Mouse (Mus musculus): ENCODE results near the gene Map2k5. TPM values are rescaled to one million over a fixed set of nuclear protein-coding genes. Genes with fewer than 3 reads are reported as not detected.
A peak's percentile ranks its signal among the peaks of the same experiment; 100 is the strongest.

Gene Map2k5
- total RNA-seq, 2 experiments from 2014 or later: 18.9 to 19.2 TPM

GRCm38 (mm10) chr9:63136241-63136640 is 241.5 kb downstream of the Map2k5 start:
- intact Hi-C loops (cut with DNase I): loop anchor here (2.0 to 10.0 kb wide), 3 partner anchors 476 to 709 kb away; partner anchors contain the start of gene Smad3
- no peak for DNase-seq

- peak; percentile 61 to 72 for DNase-seq
- intact Hi-C loops (cut with DNase I): loop anchor here (2.0 to 10.0 kb wide), 3 partner anchors 476 to 709 kb away; partner anchors contain the start of gene Smad3
Observed at GRCm38 (mm10) chr9:63135801-63136200, 241.9 kb downstream of the Map2k5 start.

- DNase-seq: no peak
- intact Hi-C loops (cut with DNase I): loop anchor here (5.0 to 10.0 kb wide), 2 partner anchors 477 to 619 kb away; partner anchors contain the start of gene Smad3
Observed at GRCm38 (mm10) chr9:63135356-63135755, 242.3 kb downstream of the Map2k5 start.

- no peak for DNase-seq
Observed at GRCm38 (mm10) chr9:63133659-63134058, 244.0 kb downstream of the Map2k5 start.

GRCm38 (mm10) chr9:63132673-63133601 is 244.8 kb downstream of the Map2k5 start:
- intact Hi-C loops (cut with DNase I): loop anchor here (10.0 kb wide), 1 partner anchor 622 kb away; the partner anchor contains the start of gene Smad3
- peak; percentile 94 for DNase-seq

More at GRCm38 (mm10) chr9:63133659-63134058, 244.0 kb downstream of the Map2k5 start:
- intact Hi-C loops (cut with DNase I): loop anchor here (10.0 kb wide), 1 partner anchor 621 kb away; the partner anchor contains the start of gene Smad3

GRCm38 (mm10) chr9:63131957-63132602 is 245.6 kb downstream of the Map2k5 start:
- DNase-seq: no peak

GRCm38 (mm10) chr9:63129641-63130041 is 248.1 kb downstream of the Map2k5 start:
- intact Hi-C loops (cut with DNase I): loop anchor here (10.0 kb wide), 1 partner anchor 625 kb away; the partner anchor contains the start of gene Smad3
- DNase-seq: no peak

More at GRCm38 (mm10) chr9:63131957-63132602, 245.6 kb downstream of the Map2k5 start:
- intact Hi-C loops (cut with DNase I): loop anchor here (10.0 kb wide), 1 partner anchor 623 kb away; the partner anchor contains the start of gene Smad3

- intact Hi-C loops (cut with DNase I): loop anchor here (1.0 to 5.0 kb wide), 7 partner anchors 15 to 277 kb away; no protein-coding TSS in a partner anchor
- no peak for DNase-seq
Observed at GRCm38 (mm10) chr9:63124512-63124911, 253.2 kb downstream of the Map2k5 start.

- peak; percentile 93 for DNase-seq
- intact Hi-C loops (cut with DNase I): loop anchor here (1.0 to 5.0 kb wide), 7 partner anchors 14 to 276 kb away; no protein-coding TSS in a partner anchor
Observed at GRCm38 (mm10) chr9:63123451-63124438, 254.0 kb downstream of the Map2k5 start.

- no peak for DNase-seq
Observed at GRCm38 (mm10) chr9:63122161-63122833, 255.4 kb downstream of the Map2k5 start.

GRCm38 (mm10) chr9:63118385-63118784 is 259.3 kb downstream of the Map2k5 start:
- intact Hi-C loops (cut with DNase I): no loop called here
- no peak for DNase-seq

More at GRCm38 (mm10) chr9:63122161-63122833, 255.4 kb downstream of the Map2k5 start:
- intact Hi-C loops (cut with DNase I): loop anchor here (5.0 kb wide), 2 partner anchors 50 to 210 kb away; no protein-coding TSS in a partner anchor

Other genes starting within 250 kb of the Map2k5 start
- gene Skor1, start 228.9 kb downstream of the Map2k5 start, total RNA-seq (2021): under 1 TPM; 0.08 TPM
- gene 2300009A05Rik, start 21.3 kb upstream of the Map2k5 start, total RNA-seq (2021): 10 to 100 TPM; 34.8 to 35.9 TPM
- not detected for gene Iqch, start 224.6 kb upstream of the Map2k5 start, total RNA-seq (2021)
- 10 to 100 TPM; 16.8 to 17.7 TPM for gene Aagab, start 224.8 kb upstream of the Map2k5 start, total RNA-seq (2021)